Mouse (Mus musculus): ENCODE measurements around the gene Evc2.

Evc2 gene

GRCm38 (mm10) chr5:37338288-37338687 lies at the start of gene Evc2:
Gene Evc2 (plus strand): TSS chr5:37338499.
- DNase-seq (ENCODE audit: low spot score), result peak; percentile 80

- peak; percentile 85 for DNase-seq (ENCODE audit: low spot score)
These were observed 49.1 kb upstream of the Evc2 start for GRCm38 (mm10) chr5:37289236-37289635.

- peak; percentile 43 for DNase-seq (ENCODE audit: low spot score)
These were observed 47.3 kb upstream of the Evc2 start for GRCm38 (mm10) chr5:37290983-37291382.

- DNase-seq (ENCODE audit: low spot score), result no peak
These were observed 41.6 kb upstream of the Evc2 start for GRCm38 (mm10) chr5:37296717-37297116.

- peak; percentile 75 for DNase-seq (ENCODE audit: low spot score)
These were observed 39.9 kb upstream of the Evc2 start for GRCm38 (mm10) chr5:37298370-37298769.

GRCm38 (mm10) chr5:37310026-37310425 lies 28.3 kb upstream of the Evc2 start:
- DNase-seq (ENCODE audit: low spot score), result no peak

- DNase-seq (ENCODE audit: low spot score), result no peak
These were observed 25.1 kb upstream of the Evc2 start for GRCm38 (mm10) chr5:37312980-37313722.

- no peak for DNase-seq (ENCODE audit: low spot score)
These were observed 19.6 kb upstream of the Evc2 start for GRCm38 (mm10) chr5:37318715-37319114.

- no peak for DNase-seq (ENCODE audit: low spot score)
These were observed 18.1 kb upstream of the Evc2 start for GRCm38 (mm10) chr5:37320174-37320573.

GRCm38 (mm10) chr5:37320761-37321160 lies 17.5 kb upstream of the Evc2 start:
- no peak for DNase-seq (ENCODE audit: low spot score)

- DNase-seq (ENCODE audit: low spot score), result no peak
These were observed 11.6 kb upstream of the Evc2 start for GRCm38 (mm10) chr5:37326675-37327074.

- DNase-seq (ENCODE audit: low spot score), result no peak
These were observed 7.7 kb upstream of the Evc2 start for GRCm38 (mm10) chr5:37330449-37331132.

- DNase-seq (ENCODE audit: low spot score), result no peak
These were observed 7.2 kb upstream of the Evc2 start for GRCm38 (mm10) chr5:37331133-37331505.

GRCm38 (mm10) chr5:37332066-37332465 lies 6.2 kb upstream of the Evc2 start:
- no peak for DNase-seq (ENCODE audit: low spot score)

- DNase-seq (ENCODE audit: low spot score), result no peak
These were observed 3.2 kb upstream of the Evc2 start for GRCm38 (mm10) chr5:37335061-37335460.

GRCm38 (mm10) chr5:37336485-37337105 lies 1.7 kb upstream of the Evc2 start, which contains the start of gene Evc:
Gene Evc (minus strand): TSS chr5:37336894.
- DNase-seq (ENCODE audit: low spot score), result peak; percentile 81

- no peak for DNase-seq (ENCODE audit: low spot score)
These were observed 603 bp upstream of the Evc2 start for GRCm38 (mm10) chr5:37337696-37338095.

- no peak for DNase-seq (ENCODE audit: low spot score)
These were observed 5.7 kb downstream of the Evc2 start for GRCm38 (mm10) chr5:37343962-37344361.

- no peak for DNase-seq (ENCODE audit: low spot score)
These were observed 13.5 kb downstream of the Evc2 start for GRCm38 (mm10) chr5:37351791-37352190.

- DNase-seq (ENCODE audit: low spot score), result peak; percentile 74
These were observed 16.1 kb downstream of the Evc2 start for GRCm38 (mm10) chr5:37354385-37354784.

- DNase-seq (ENCODE audit: low spot score), result no peak
These were observed 17.7 kb downstream of the Evc2 start for GRCm38 (mm10) chr5:37356027-37356426.

- no peak for DNase-seq (ENCODE audit: low spot score)
These were observed 24.3 kb downstream of the Evc2 start for GRCm38 (mm10) chr5:37362618-37363017.

GRCm38 (mm10) chr5:37363284-37363683 lies 25.0 kb downstream of the Evc2 start:
- DNase-seq (ENCODE audit: low spot score), result no peak
